Mouse (Mus musculus): ENCODE data around the gene Dusp28. TPM values are rescaled to one million over a fixed set of nuclear protein-coding genes. Genes with fewer than 3 reads are reported as not detected.

Dusp28 gene
- polyA plus RNA-seq, 1 experiment from 2014 or later = 12.1 TPM

DNA sequence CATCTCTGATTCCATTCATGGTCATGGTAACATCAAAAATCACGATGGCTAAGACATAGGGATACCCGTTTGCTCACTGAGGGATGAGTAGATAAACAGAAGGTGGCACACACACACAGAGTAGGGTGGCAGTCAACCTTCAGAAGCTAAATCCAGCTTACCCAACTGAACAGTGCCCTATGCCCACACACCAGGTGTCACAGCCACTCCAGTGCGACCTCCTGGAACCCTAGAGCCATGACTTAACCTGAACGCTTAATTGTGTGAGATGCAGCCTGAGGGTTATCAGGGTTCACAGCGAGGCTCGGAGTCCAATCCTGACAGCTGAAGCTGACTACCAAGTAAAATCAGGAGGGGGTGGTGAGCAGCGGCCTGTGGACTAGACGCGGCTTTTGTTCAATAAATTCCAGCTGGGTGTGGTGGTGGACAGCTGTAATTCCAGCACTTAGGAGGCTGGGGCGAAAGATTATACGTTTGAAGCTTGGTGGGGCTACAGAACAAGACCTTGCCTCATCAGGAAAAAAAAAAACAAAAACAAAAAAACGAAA is 29.3 kb upstream of the Dusp28 start:
- Histone ChIP-seq H3K27ac (ENCODE audit: low read length) (no peak overlapping the region), H3K4me3 (ENCODE audit: low read depth, low read length) (no peak overlapping the region), H3K9ac (replicated peaks; ENCODE audit: low read depth, low read length) (no peak overlapping the region), H3K4me1 (ENCODE audit: control insufficient read depth, insufficient read depth, low read length) (no peaks in the 10 kb centered on the region), H3K9me3 (ENCODE audit: control insufficient read depth, low read depth, low read length) (no peaks in the 10 kb centered on the region), H3K27me3 (ENCODE audit: control insufficient read depth, insufficient read depth, low read length) (no peaks in the 10 kb centered on the region), H3K36me3 (ENCODE audit: control insufficient read depth, insufficient read depth, low read length) (no peaks in the 10 kb centered on the region), H3K4me2 (replicated peaks; ENCODE audit: low read depth, low read length) (no peak overlapping the region)
- ATAC-seq (ENCODE audit: insufficient number of reproducible peaks, insufficient read depth, low FRiP score, low read depth) = no peak
- 52% methylated on average over 12 of the region's 12 CpGs for WGBS

DNA sequence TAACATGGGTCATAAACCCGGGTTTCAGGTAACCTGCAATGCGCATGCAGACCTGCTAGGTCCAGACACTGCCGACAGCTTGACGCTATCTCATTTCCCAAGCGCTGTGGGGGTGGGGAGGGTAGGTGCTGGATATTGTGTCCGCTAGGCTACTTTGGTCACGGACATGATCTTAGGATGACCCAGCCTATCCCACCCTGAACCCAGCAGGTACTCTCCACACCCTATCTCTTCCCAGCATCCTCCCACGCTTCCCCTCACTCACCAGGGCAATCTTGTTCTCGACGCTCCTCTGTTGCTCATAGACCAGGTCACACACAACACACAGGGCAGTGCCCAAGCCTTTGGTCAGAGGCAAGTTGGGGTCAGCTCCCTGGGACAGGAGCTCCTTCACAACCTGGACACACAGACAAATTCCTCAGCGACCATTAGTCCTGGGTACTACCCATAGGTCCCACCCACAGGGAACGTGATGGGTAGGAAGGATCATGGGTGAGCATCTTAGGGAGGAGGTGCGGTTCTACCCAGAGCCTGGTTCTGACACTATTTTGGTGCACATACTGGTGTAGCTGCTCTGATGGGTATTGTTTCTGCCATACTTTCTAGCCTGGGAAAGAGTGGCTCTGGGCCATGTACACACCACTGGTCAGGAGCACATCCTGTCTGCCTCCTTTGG is 28.6 kb upstream of the Dusp28 start:
- no peak for ATAC-seq (ENCODE audit: insufficient number of reproducible peaks, insufficient read depth, low FRiP score, low read depth)
- no peaks in the 10 kb centered on the region for H3K36me3 ChIP-seq (ENCODE audit: control insufficient read depth, insufficient read depth, low read length)
- no peaks in the 10 kb centered on the region for H3K4me1 ChIP-seq (ENCODE audit: control insufficient read depth, insufficient read depth, low read length)
- no peak overlapping the region for H3K4me2 ChIP-seq (replicated peaks; ENCODE audit: low read depth, low read length)
- no peaks in the 10 kb centered on the region for H3K9me3 ChIP-seq (ENCODE audit: control insufficient read depth, low read depth, low read length)
- no peak overlapping the region for H3K27ac ChIP-seq (ENCODE audit: low read length)
- no peaks in the 10 kb centered on the region for H3K27me3 ChIP-seq (ENCODE audit: control insufficient read depth, insufficient read depth, low read length)
- 81% methylated on average over 13 of the region's 13 CpGs for WGBS
- H3K9ac ChIP-seq (replicated peaks; ENCODE audit: low read depth, low read length) = no peak overlapping the region
- no peak overlapping the region for H3K4me3 ChIP-seq (ENCODE audit: low read depth, low read length)

DNA sequence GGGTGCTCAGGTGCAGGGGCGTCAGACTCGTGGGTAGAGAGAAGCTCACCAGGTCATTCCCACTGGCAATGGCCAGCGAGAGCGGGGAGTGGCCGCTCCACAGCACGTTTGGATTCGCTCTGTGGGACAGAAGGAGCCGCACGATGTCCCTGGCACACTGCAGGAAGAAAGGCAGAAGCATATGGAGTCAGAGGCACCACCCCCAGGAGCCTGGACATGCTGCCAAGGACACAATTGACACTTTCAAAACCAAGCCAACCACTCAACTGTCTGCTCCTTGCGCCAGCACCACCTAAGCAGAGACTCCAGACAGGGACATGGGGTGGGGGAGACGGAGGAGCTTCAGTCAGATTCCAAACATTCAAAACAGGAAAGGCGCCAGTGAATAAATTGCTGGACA is 27.5 kb upstream of the Dusp28 start:
- Histone ChIP-seq H3K9me3 (ENCODE audit: control insufficient read depth, low read depth, low read length) (no peaks in the 10 kb centered on the region), H3K4me2 (replicated peaks; ENCODE audit: low read depth, low read length) (no peak overlapping the region), H3K4me1 (ENCODE audit: control insufficient read depth, insufficient read depth, low read length) (no peaks in the 10 kb centered on the region), H3K4me3 (ENCODE audit: low read depth, low read length) (no peak overlapping the region), H3K9ac (replicated peaks; ENCODE audit: low read depth, low read length) (no peak overlapping the region), H3K27me3 (ENCODE audit: control insufficient read depth, insufficient read depth, low read length) (no peaks in the 10 kb centered on the region), H3K27ac (ENCODE audit: low read length) (no peak overlapping the region), H3K36me3 (ENCODE audit: control insufficient read depth, insufficient read depth, low read length) (no peaks in the 10 kb centered on the region)
- whole genome bisulfite sequencing = 80% methylated on average over 12 of the region's 12 CpGs
- ATAC-seq (ENCODE audit: insufficient number of reproducible peaks, insufficient read depth, low FRiP score, low read depth) = no peak

DNA sequence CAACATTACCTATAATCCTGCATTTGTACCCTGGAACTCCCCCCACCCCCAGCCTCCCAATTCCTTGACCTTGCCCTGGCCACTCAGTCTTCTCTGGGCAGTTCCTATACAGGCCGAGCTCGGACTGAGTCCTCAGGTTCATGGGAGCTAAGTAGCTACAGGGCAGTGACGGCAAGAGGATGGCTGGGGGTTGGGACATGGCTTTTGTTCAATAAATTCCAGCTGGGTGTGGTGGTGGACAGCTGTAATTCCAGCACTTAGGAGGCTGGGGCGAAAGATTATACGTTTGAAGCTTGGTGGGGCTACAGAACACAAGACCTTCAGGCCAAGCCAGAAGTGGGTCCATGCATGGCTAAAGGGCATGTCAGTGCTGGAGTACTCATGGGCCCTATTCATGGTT is 26.7 kb upstream of the Dusp28 start:
- no peak overlapping the region for H3K4me2 ChIP-seq (replicated peaks; ENCODE audit: low read depth, low read length)
- H3K4me1 ChIP-seq (ENCODE audit: control insufficient read depth, insufficient read depth, low read length) = no peaks in the 10 kb centered on the region
- H3K9ac ChIP-seq (replicated peaks; ENCODE audit: low read depth, low read length) = no peak overlapping the region
- 73% methylated on average over 5 of the region's 5 CpGs for WGBS
- no peaks in the 10 kb centered on the region for H3K36me3 ChIP-seq (ENCODE audit: control insufficient read depth, insufficient read depth, low read length)
- no peaks in the 10 kb centered on the region for H3K27me3 ChIP-seq (ENCODE audit: control insufficient read depth, insufficient read depth, low read length)
- no peak overlapping the region for H3K27ac ChIP-seq (ENCODE audit: low read length)
- H3K9me3 ChIP-seq (ENCODE audit: control insufficient read depth, low read depth, low read length) = no peaks in the 10 kb centered on the region
- ATAC-seq (ENCODE audit: insufficient number of reproducible peaks, insufficient read depth, low FRiP score, low read depth) = no peak
- no peak overlapping the region for H3K4me3 ChIP-seq (ENCODE audit: low read depth, low read length)

DNA sequence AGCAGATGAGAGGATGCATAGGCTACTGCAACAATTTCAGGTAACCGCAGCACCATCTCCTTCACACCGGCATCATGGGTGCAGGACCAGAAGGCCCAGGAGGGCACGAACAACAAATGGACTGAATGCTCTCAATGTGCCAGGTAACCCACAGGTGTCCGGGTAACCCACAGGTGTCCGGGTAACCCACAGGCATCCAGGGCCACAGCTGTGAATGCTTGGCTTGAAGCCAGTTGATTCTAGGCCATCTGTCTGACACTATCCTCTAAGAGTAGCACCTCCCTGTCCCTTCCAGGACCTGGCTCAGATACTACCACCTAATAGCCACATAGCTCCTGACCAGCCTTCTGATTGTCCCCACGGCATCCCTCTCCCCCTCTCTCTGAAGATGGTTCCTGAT is 24.8 kb upstream of the Dusp28 start:
- Histone ChIP-seq H3K9ac (replicated peaks; ENCODE audit: low read depth, low read length) (no peak overlapping the region), H3K27ac (ENCODE audit: low read length) (no peak overlapping the region), H3K9me3 (ENCODE audit: control insufficient read depth, low read depth, low read length) (no peaks in the 10 kb centered on the region), H3K36me3 (ENCODE audit: control insufficient read depth, insufficient read depth, low read length) (no peaks in the 10 kb centered on the region), H3K4me3 (ENCODE audit: low read depth, low read length) (no peak overlapping the region), H3K4me2 (replicated peaks; ENCODE audit: low read depth, low read length) (no peak overlapping the region), H3K4me1 (ENCODE audit: control insufficient read depth, insufficient read depth, low read length) (no peaks in the 10 kb centered on the region), H3K27me3 (ENCODE audit: control insufficient read depth, insufficient read depth, low read length) (no peaks in the 10 kb centered on the region)
- ATAC-seq (ENCODE audit: insufficient number of reproducible peaks, insufficient read depth, low FRiP score, low read depth) = no peak
- 87% methylated on average over 6 of the region's 6 CpGs for WGBS

DNA sequence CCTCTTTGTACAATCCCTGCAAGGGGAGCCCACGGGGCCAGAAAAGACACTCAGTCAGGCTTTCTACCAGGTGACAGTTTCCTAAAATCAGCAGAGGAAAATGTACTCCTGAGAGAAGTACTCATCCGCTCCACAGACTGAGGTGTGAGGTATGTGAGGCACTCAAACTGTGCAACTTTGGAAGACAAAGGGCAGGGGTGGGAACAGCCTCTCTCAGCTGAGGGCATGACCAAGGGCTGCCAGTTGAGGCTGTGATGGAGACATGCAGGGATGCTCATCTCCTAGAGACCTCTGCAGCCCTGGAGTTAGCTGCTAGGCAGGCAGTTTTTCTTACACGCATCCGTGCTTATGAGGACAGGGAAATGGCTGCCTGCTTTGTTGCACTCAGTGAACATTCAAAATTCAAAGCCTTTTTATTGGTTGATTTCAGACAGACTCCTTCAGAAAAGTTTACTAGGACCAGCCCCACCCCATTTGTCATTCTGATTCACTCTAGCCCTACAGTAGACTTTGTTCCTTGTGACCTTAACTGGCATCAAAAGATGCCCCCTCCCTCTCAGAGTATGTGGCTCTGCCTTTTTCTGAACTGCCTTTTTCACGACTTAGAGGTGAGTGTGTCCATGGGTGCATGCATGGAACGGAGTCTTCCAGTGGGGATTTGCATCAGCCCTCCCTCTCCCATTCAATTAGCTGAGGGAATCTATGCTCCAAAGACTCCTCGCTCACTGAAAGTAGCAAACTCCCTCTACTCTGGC is 17.7 kb upstream of the Dusp28 start:
- 74% methylated on average over 7 of the region's 7 CpGs for WGBS
- ATAC-seq (ENCODE audit: insufficient number of reproducible peaks, insufficient read depth, low FRiP score, low read depth) = no peak
- Histone ChIP-seq H3K9me3 (ENCODE audit: control insufficient read depth, low read depth, low read length) (no peaks in the 10 kb centered on the region), H3K27ac (ENCODE audit: low read length) (no peak overlapping the region), H3K4me2 (replicated peaks; ENCODE audit: low read depth, low read length) (no peak overlapping the region), H3K9ac (replicated peaks; ENCODE audit: low read depth, low read length) (no peak overlapping the region), H3K36me3 (ENCODE audit: control insufficient read depth, insufficient read depth, low read length) (no peaks in the 10 kb centered on the region), H3K4me1 (ENCODE audit: control insufficient read depth, insufficient read depth, low read length) (no peaks in the 10 kb centered on the region), H3K4me3 (ENCODE audit: low read depth, low read length) (no peak overlapping the region), H3K27me3 (ENCODE audit: control insufficient read depth, insufficient read depth, low read length) (no peaks in the 10 kb centered on the region)

DNA sequence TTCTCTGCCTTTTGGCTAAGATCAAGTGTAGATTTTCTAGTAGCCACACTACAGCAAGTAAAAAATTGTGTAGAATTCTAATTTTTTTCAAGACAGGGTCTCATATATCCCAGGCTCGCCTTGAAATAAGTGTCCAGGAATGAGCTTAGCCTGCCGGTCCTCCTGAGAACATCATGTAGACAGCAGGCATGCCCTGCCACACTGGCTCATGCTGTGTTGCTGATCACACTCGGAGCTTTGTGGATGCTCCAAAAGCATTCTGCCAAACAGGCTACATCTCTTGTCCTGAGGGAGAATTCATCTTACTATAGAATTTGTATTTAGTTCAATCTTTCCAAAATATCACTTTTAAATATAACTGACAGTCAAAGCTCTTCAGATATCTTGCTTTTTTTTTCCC is 14.0 kb upstream of the Dusp28 start:
- 61% methylated on average over 3 of the region's 3 CpGs for WGBS
- ATAC-seq (ENCODE audit: insufficient number of reproducible peaks, insufficient read depth, low FRiP score, low read depth) = no peak
- no peaks in the 10 kb centered on the region for H3K27me3 ChIP-seq (ENCODE audit: control insufficient read depth, insufficient read depth, low read length)
- no peaks in the 10 kb centered on the region for H3K9me3 ChIP-seq (ENCODE audit: control insufficient read depth, low read depth, low read length)
- H3K27ac ChIP-seq (ENCODE audit: low read length) = no peak overlapping the region
- H3K4me2 ChIP-seq (replicated peaks; ENCODE audit: low read depth, low read length) = no peak overlapping the region
- H3K4me3 ChIP-seq (ENCODE audit: low read depth, low read length) = no peak overlapping the region
- no peaks in the 10 kb centered on the region for H3K4me1 ChIP-seq (ENCODE audit: control insufficient read depth, insufficient read depth, low read length)
- no peak overlapping the region for H3K9ac ChIP-seq (replicated peaks; ENCODE audit: low read depth, low read length)
- H3K36me3 ChIP-seq (ENCODE audit: control insufficient read depth, insufficient read depth, low read length) = no peaks in the 10 kb centered on the region

DNA sequence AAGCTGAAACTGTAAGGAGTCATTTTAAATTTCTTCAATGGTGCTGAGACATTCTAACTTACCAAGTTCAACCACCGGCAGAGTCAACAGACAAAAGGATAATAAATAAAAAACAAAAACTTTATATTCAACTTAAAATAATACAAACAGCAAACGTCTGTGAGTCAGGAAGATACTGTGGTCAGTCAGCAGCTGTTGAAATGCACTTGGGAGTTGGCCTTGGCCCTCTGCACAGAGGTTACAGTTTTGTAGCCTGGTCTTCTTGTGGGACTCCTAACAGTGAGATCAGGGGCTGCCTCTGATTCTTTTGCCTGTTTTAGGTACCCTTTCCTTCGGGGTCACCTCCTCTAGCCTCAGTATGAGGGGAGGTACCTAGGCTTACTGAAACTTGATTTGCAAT is 12.9 kb upstream of the Dusp28 start:
- no peak overlapping the region for H3K27ac ChIP-seq (ENCODE audit: low read length)
- H3K4me1 ChIP-seq (ENCODE audit: control insufficient read depth, insufficient read depth, low read length) = no peaks in the 10 kb centered on the region
- no peak overlapping the region for H3K9ac ChIP-seq (replicated peaks; ENCODE audit: low read depth, low read length)
- no peak for ATAC-seq (ENCODE audit: insufficient number of reproducible peaks, insufficient read depth, low FRiP score, low read depth)
- H3K36me3 ChIP-seq (ENCODE audit: control insufficient read depth, insufficient read depth, low read length) = no peaks in the 10 kb centered on the region
- no peak overlapping the region for H3K4me3 ChIP-seq (ENCODE audit: low read depth, low read length)
- WGBS = 74% methylated on average over 3 of the region's 3 CpGs
- no peak overlapping the region for H3K4me2 ChIP-seq (replicated peaks; ENCODE audit: low read depth, low read length)
- H3K27me3 ChIP-seq (ENCODE audit: control insufficient read depth, insufficient read depth, low read length) = no peaks in the 10 kb centered on the region
- no peaks in the 10 kb centered on the region for H3K9me3 ChIP-seq (ENCODE audit: control insufficient read depth, low read depth, low read length)
